Mouse (Mus musculus) left cerebral cortex, postnatal 36 days (tissue): Measurements from ENCODE around the gene Gsto2. TPM values are rescaled to one million over a fixed set of nuclear protein-coding genes. Genes with fewer than 3 reads are reported as not detected.
"Not testable (repeated sequence)": the region's sequence is repeated elsewhere in the genome, so short reads cannot be mapped to it uniquely, and the experiment has no call there.

Experiments used
- DNase-seq, 2 experiments: peaks; one replicate each; pipeline ENCODE4 v3.0.0; 2021 to 2022; ENCODE audit warnings: low spot score in 2 of 2, mixed read lengths in 1 of 2
- intact Hi-C: fragments of 180-260 bp; cut with DNase I; formaldehyde crosslinking; loops from one replicate; pipeline ENCODE4 v1.15.1; 2025
- total RNA-seq, 2 experiments: library from RNA; stranded (reverse); gene quantifications; 2 replicates each; pipeline ENCODE4 v1.2.3; 2021

The Gsto2 gene
- 1 to 10 TPM; 2.2 to 2.7 TPM for total RNA-seq

GRCm38 (mm10) chr19:47865353-47865947 lies at the start of gene Gsto2:
Gene Gsto2 (plus strand): TSS chr19:47865534.
- DNase-seq, result peak; percentile 93 to 96
- intact Hi-C loops, result no loop called here

GRCm38 (mm10) chr19:47817692-47818091 lies 47.6 kb upstream of the Gsto2 start:
- DNase-seq, result no peak
- intact Hi-C loops, result no loop called here

GRCm38 (mm10) chr19:47820832-47821493 lies 44.4 kb upstream of the Gsto2 start:
- DNase-seq, result peak; percentile 50 to 61
- intact Hi-C loops, result loop anchor here (2.0 to 5.0 kb wide), 3 partner anchors 162 to 464 kb away; no protein-coding TSS in a partner anchor

- intact Hi-C loops, result loop anchor here (2.0 to 5.0 kb wide), 3 partner anchors 163 to 464 kb away; no protein-coding TSS in a partner anchor
Measured at GRCm38 (mm10) chr19:47821494-47821872, 43.9 kb upstream of the Gsto2 start.

GRCm38 (mm10) chr19:47822143-47822796 lies 43.1 kb upstream of the Gsto2 start:
- no peak for DNase-seq
- intact Hi-C loops, result loop anchor here (5.0 kb wide), 2 partner anchors 315 to 465 kb away; no protein-coding TSS in a partner anchor

More at GRCm38 (mm10) chr19:47821494-47821872, 43.9 kb upstream of the Gsto2 start:
- DNase-seq, result no peak

- intact Hi-C loops, result loop anchor here (5.0 kb wide), 2 partner anchors 317 to 467 kb away; no protein-coding TSS in a partner anchor
- no peak for DNase-seq
Measured at GRCm38 (mm10) chr19:47824026-47824425, 41.3 kb upstream of the Gsto2 start.

- no peak for DNase-seq
- intact Hi-C loops, result no loop called here
Measured at GRCm38 (mm10) chr19:47829913-47830450, 35.4 kb upstream of the Gsto2 start.

- no peak for DNase-seq
- intact Hi-C loops, result no loop called here
Measured at GRCm38 (mm10) chr19:47831111-47831510, 34.2 kb upstream of the Gsto2 start.

- intact Hi-C loops, result no loop called here
- no peak for DNase-seq
Measured at GRCm38 (mm10) chr19:47832316-47832715, 33.0 kb upstream of the Gsto2 start.

- no peak for DNase-seq
- intact Hi-C loops, result no loop called here
Measured at GRCm38 (mm10) chr19:47834614-47835013, 30.7 kb upstream of the Gsto2 start.

- intact Hi-C loops, result no loop called here
- DNase-seq, result no peak
Measured at GRCm38 (mm10) chr19:47835776-47836175, 29.6 kb upstream of the Gsto2 start.

GRCm38 (mm10) chr19:47836701-47837526 lies 28.4 kb upstream of the Gsto2 start:
- peak; percentile 48 to 66 for DNase-seq
- intact Hi-C loops, result no loop called here

GRCm38 (mm10) chr19:47837527-47837901 lies 27.8 kb upstream of the Gsto2 start:
- DNase-seq, result no peak
- intact Hi-C loops, result no loop called here

- intact Hi-C loops, DNase-seq: not testable (repeated sequence)
Measured at GRCm38 (mm10) chr19:47841234-47841633, 24.1 kb upstream of the Gsto2 start.

GRCm38 (mm10) chr19:47849735-47850134 lies 15.6 kb upstream of the Gsto2 start:
- intact Hi-C loops, result no loop called here

GRCm38 (mm10) chr19:47852131-47852530 lies 13.2 kb upstream of the Gsto2 start:
- DNase-seq, intact Hi-C loops: not testable (repeated sequence)

More at GRCm38 (mm10) chr19:47849735-47850134, 15.6 kb upstream of the Gsto2 start:
- no peak for DNase-seq

- intact Hi-C loops, result no loop called here
- DNase-seq, result no peak
Measured at GRCm38 (mm10) chr19:47853053-47853452, 12.3 kb upstream of the Gsto2 start.

GRCm38 (mm10) chr19:47853951-47854795 lies 11.2 kb upstream of the Gsto2 start:
- intact Hi-C loops, result no loop called here
- DNase-seq, result no peak
